Mouse (Mus musculus): Measurements from ENCODE around the gene Stx1b. TPM values are rescaled to one million over a fixed set of nuclear protein-coding genes. Genes with fewer than 3 reads are reported as not detected.
"Not testable (repeated sequence)": the region's sequence is repeated elsewhere in the genome, so short reads cannot be mapped to it uniquely, and the experiment has no call there.

The Stx1b gene
- total and polyA plus RNA-seq, 2 experiments from 2014 or later: 72.7 to 76.3 TPM

DNA sequence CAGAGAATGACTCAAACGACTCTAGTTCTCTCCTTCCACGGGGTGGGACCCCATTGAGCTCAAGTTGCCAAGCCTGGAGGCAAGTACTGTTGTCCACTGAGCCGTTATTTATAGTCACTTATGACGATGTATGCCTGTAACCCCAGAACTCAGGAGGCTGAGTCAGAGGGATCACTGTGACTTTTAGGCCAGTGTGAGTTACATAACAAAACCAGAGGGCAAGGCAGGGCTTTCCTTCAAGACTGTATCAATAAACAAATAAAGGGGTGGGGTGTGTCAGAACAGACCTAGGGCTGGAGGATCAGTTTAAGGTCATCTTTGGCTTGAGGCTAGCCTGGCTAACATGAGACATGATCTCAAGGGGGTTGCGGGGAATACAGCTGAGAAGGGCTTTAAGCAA, 26.6 kb upstream of the Stx1b start:
- ATAC-seq (no peak), DNase-seq (ENCODE audit: low spot score) (no peak)
- H3K27me3 ChIP-seq (ENCODE audit: insufficient read depth, low read length): no peaks in the 10 kb centered on the region

DNA sequence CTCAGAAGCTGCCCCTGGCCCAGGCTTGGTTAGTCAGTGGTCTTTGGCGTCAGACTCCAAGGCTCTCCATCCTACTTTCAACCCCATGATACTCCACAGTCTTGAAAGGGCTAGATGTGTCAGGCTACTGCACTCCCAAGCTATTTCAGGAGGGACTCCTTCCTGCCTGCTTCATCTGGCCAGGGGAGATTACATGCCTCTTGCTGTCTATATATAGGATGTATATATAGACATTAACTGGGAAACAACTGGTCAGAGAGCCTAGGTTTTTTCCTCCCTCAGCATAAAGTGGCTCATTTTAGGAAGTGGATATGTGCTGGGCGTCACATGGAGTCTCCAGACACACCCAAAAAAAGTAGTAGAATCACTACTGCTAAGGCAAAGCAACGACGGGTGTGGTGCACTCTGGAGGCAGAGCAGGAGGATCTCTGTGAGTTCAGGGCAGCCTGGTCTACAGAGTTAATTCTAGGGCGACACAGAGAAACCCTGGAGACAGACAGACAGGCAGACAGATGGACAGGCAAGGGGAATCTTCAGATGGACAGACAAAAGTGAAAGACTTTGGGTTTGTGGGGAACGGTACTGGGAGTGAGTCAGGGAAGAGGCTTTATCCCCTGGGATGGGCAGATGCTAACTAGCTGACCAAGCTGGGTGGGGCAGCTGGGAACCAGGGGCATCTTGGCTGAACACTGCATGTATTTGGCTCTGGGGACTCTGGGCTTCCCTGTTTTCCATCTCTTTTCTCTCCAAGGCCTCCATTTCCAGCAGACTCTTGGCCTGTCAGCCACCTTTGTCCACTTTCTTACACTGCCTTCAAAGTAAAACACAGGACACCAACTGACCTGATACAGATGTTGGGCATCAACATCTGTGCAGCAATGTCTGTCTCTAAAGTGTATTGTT, 25.9 kb upstream of the Stx1b start:
- Histone ChIP-seq H3K9me3 (ENCODE audit: low read length) (no peaks in the 10 kb centered on the region), H3K4me3 (ENCODE audit: low read length) (no peak overlapping the region), H3K4me2 (ENCODE audit: low read depth, low read length) (no peak overlapping the region), H3K9ac (replicated peaks; ENCODE audit: low read length) (no peak overlapping the region), H3K27ac (no peak overlapping the region), H3K36me3 (ENCODE audit: insufficient read depth, low read length) (peaks cover 11% of the 10 kb centered on the region; the same call in 1 of the 2 replicates), H3K27me3 (ENCODE audit: insufficient read depth, low read length) (no peaks in the 10 kb centered on the region), H3K4me1 (ENCODE audit: insufficient read depth, low read length) (no peaks in the 10 kb centered on the region)
- ATAC-seq (no peak), DNase-seq (ENCODE audit: low spot score) (no peak)
- no peak for TF ChIP-seq CTCF (IDR thresholded peaks at IDR 0.05; ENCODE audit: low read depth)
- 74% methylated on average over 6 of the region's 6 CpGs for WGBS

More for the DNA sequence above, 26.6 kb upstream of the Stx1b start:
- H3K4me3 ChIP-seq (ENCODE audit: low read length): no peak overlapping the region
- WGBS: 75% methylated on average over 5 of the region's 5 CpGs
- no peak overlapping the region for H3K27ac ChIP-seq
- peaks cover 11% of the 10 kb centered on the region; the same call in 1 of the 2 replicates for H3K36me3 ChIP-seq (ENCODE audit: insufficient read depth, low read length)
- no peak for TF ChIP-seq CTCF (IDR thresholded peaks at IDR 0.05; ENCODE audit: low read depth)
- H3K4me1 ChIP-seq (ENCODE audit: insufficient read depth, low read length): no peaks in the 10 kb centered on the region
- no peak overlapping the region for H3K4me2 ChIP-seq (ENCODE audit: low read depth, low read length)
- no peaks in the 10 kb centered on the region for H3K9me3 ChIP-seq (ENCODE audit: low read length)
- no peak overlapping the region for H3K9ac ChIP-seq (replicated peaks; ENCODE audit: low read length)

DNA sequence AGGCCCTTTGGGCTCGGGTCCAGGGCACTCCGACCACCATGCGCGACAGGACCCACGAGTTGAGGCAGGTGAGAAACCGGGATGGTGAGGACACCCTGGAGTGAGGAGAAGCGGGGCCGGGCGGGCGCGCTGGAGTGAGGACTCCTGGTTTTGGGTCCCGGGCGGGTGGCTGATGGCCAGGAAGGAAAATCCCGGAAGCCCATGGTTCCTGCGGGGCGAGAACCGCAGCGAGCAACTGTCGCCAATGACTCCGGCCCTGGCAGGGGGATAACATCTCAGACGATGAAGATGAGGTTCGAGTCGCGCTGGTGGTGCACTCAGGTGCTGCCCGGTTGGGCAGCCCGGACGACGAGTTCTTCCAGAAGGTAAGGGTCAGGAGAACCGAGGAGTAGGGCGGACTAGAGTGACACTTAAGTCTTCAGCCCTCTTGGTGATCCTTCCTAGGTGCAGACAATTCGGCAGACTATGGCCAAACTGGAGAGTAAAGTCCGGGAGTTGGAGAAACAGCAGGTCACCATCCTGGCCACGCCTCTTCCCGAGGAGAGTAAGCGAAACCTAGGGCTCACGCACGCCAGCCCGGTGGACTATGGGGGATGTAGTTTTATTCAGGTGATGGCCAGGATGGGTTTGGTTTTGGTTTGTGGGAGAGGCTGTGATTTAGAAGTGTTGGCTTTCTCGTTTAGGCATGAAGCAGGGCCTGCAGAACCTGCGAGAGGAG, 17.8 kb upstream of the Stx1b start:
- H3K36me3 ChIP-seq (ENCODE audit: insufficient read depth, low read length): peaks cover 13% of the 10 kb centered on the region; the same call in 1 of the 2 replicates
- TF ChIP-seq CTCF (IDR thresholded peaks at IDR 0.05; ENCODE audit: low read depth): no peak
- peak overlapping the region; percentile 81 for H3K4me3 ChIP-seq (ENCODE audit: low read length)
- H3K27ac ChIP-seq: peak overlapping the region; percentile 95
- H3K4me2 ChIP-seq (ENCODE audit: low read depth, low read length): peak overlapping the region; percentile 96
- no peaks in the 10 kb centered on the region for H3K9me3 ChIP-seq (ENCODE audit: low read length)
- WGBS: under 1% methylated on average over 40 of the region's 40 CpGs
- peak; percentile 28; the same call in 1 of the 2 replicates for ATAC-seq
- H3K4me1 ChIP-seq (ENCODE audit: insufficient read depth, low read length): no peaks in the 10 kb centered on the region
- no peaks in the 10 kb centered on the region for H3K27me3 ChIP-seq (ENCODE audit: insufficient read depth, low read length)
- DNase-seq (ENCODE audit: low spot score): peak; percentile 86
- H3K9ac ChIP-seq (replicated peaks; ENCODE audit: low read length): peak overlapping the region; percentile 68

DNA sequence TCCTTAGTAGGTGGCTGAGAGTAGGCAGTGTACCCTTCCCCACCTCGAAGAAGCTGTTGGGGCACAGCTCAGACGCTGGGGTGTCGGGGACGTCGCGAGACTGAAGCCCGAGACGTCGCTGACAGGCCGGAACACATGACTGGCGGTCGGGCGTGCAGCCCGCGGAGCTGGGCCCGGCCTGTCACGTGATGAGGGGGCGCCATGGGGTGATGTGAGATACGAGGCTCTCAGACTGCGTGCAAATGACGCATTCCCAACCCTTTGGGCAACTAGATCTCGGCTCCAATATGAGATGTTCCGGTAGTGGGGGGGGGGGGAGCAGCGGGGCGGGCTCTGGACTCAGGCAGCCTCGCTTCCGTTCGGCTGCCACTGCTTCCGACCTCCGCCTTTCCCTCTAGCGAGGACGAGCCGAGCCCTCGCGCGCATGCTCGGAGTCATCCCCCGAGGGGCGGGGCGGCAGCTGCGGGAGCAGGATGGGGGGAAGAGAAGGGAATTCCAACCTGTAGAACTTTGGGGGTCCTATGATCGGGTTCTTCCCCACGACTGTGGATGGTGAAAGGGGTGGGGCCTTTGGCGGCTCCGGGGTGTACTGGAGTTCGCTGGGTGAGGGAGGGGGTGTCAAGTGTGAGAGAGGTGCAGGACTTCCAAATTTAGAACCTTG, 17.1 kb upstream of the Stx1b start:
- Histone ChIP-seq H3K9ac (replicated peaks; ENCODE audit: low read length) (peak overlapping the region; percentile 68), H3K27me3 (ENCODE audit: insufficient read depth, low read length) (no peaks in the 10 kb centered on the region), H3K4me3 (ENCODE audit: low read length) (peak overlapping the region; percentile 81), H3K9me3 (ENCODE audit: low read length) (no peaks in the 10 kb centered on the region), H3K27ac (peak overlapping the region; percentile 95), H3K36me3 (ENCODE audit: insufficient read depth, low read length) (peaks cover 13% of the 10 kb centered on the region; the same call in 1 of the 2 replicates), H3K4me2 (ENCODE audit: low read depth, low read length) (peak overlapping the region; percentile 96), H3K4me1 (ENCODE audit: insufficient read depth, low read length) (no peaks in the 10 kb centered on the region)
- DNase-seq (ENCODE audit: low spot score): peak; percentile 98
- 0 out of 2 replicates have a peak, but pooled peaks have one; percentile 10 for TF ChIP-seq CTCF (IDR thresholded peaks at IDR 0.05; ENCODE audit: low read depth)
- ATAC-seq: peak; percentile 98
- whole genome bisulfite sequencing: under 1% methylated on average over 44 of the region's 46 CpGs

- no peaks in the 10 kb centered on the region for H3K4me1 ChIP-seq (ENCODE audit: insufficient read depth, low read length)
- peak; percentile 31 for ATAC-seq
- peak overlapping the region; percentile 68 for H3K9ac ChIP-seq (replicated peaks; ENCODE audit: low read length)
- no peaks in the 10 kb centered on the region for H3K27me3 ChIP-seq (ENCODE audit: insufficient read depth, low read length)
- H3K4me3 ChIP-seq (ENCODE audit: low read length): peak overlapping the region; percentile 81
- 3% methylated on average over 15 of the region's 15 CpGs for WGBS
- H3K36me3 ChIP-seq (ENCODE audit: insufficient read depth, low read length): 0 out of 2 replicates have a peak, but pooled peaks cover 13% of the 10 kb centered on the region
- H3K4me2 ChIP-seq (ENCODE audit: low read depth, low read length): peak overlapping the region; percentile 96
- no peaks in the 10 kb centered on the region for H3K9me3 ChIP-seq (ENCODE audit: low read length)
- H3K27ac ChIP-seq: peak overlapping the region; percentile 95
- DNase-seq (ENCODE audit: low spot score): peak; percentile 52
- TF ChIP-seq CTCF (IDR thresholded peaks at IDR 0.05; ENCODE audit: low read depth): no peak
These were observed 16.5 kb upstream of the Stx1b start for GRCm38 (mm10) chr7:127840886-127841285.

DNA sequence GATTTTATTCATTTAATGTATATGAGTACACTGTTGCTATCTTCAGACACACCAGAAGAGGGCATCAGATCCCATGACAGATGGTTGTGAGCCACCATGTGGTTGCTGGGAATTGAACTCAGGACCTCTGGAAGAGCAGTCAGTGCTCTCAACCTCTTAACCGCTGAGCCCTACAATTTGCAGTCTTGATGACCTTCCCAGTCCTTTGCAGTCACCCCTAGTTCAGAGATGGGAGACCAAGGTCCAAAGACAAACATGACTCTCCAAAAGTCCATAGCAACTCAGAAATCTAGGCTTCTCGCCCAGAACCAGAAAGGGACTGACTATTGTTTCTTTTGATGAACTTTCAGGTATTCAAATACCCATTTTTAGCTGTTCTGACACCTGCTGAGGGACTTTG, 15.7 kb upstream of the Stx1b start:
- H3K9me3 ChIP-seq (ENCODE audit: low read length); DNase-seq (ENCODE audit: low spot score); H3K27me3 ChIP-seq (ENCODE audit: insufficient read depth, low read length); H3K4me3 ChIP-seq (ENCODE audit: low read length); H3K4me1 ChIP-seq (ENCODE audit: insufficient read depth, low read length); H3K9ac ChIP-seq (replicated peaks; ENCODE audit: low read length); ATAC-seq: not testable (repeated sequence)
- H3K4me2 ChIP-seq (ENCODE audit: low read depth, low read length): 0 out of 2 replicates have a peak overlapping the region, but pooled peaks have one; percentile 96
- H3K36me3 ChIP-seq (ENCODE audit: insufficient read depth, low read length): 0 out of 2 replicates have a peak, but pooled peaks cover 13% of the 10 kb centered on the region
- H3K27ac ChIP-seq: peak overlapping the region; percentile 95
- WGBS: 78% methylated on average over 2 of the region's 2 CpGs

- H3K9me3 ChIP-seq (ENCODE audit: low read length); H3K27me3 ChIP-seq (ENCODE audit: insufficient read depth, low read length); H3K9ac ChIP-seq (replicated peaks; ENCODE audit: low read length); H3K4me1 ChIP-seq (ENCODE audit: insufficient read depth, low read length); H3K4me2 ChIP-seq (ENCODE audit: low read depth, low read length); ATAC-seq; H3K36me3 ChIP-seq (ENCODE audit: insufficient read depth, low read length); DNase-seq (ENCODE audit: low spot score); H3K27ac ChIP-seq; H3K4me3 ChIP-seq (ENCODE audit: low read length): not testable (repeated sequence)
- WGBS: 79% methylated on average over 4 of the region's 4 CpGs
These were observed 13.5 kb upstream of the Stx1b start for GRCm38 (mm10) chr7:127837878-127838277.

All from hindbrain, postnatal 0 days (tissue).